Mouse (Mus musculus) regulatory T cell (primary cell): ENCODE measurements at regions not wholly inside any gene's neighbourhood (a gene's known extent, or its start where the extent isn't known, plus 50 kb on each side); places are given as distances from the start of the nearest gene placed in this dataset.

ENCODE experiments used
- in situ Hi-C: fragments of 300-600 bp; cut with MboI, MseI; formaldehyde crosslinking; loops from one replicate; pipeline ENCODE4 v1.15.1; 2025; ENCODE audit warnings: high pct_unique_total_duplicates

GRCm38 (mm10) chr12:71429561-71430200, 120.0 kb downstream of the Dact1 start:
- in situ Hi-C loops, result no loop called here

- in situ Hi-C loops, result no loop called here
Observed at GRCm38 (mm10) chr12:71430331-71430730, 120.6 kb downstream of the Dact1 start.

GRCm38 (mm10) chr12:71431116-71431515, 121.4 kb downstream of the Dact1 start:
- in situ Hi-C loops, result no loop called here

GRCm38 (mm10) chr12:71433549-71434200, 124.0 kb downstream of the Dact1 start:
- in situ Hi-C loops, result no loop called here

- in situ Hi-C loops, result no loop called here
Observed at GRCm38 (mm10) chr12:71438254-71438653, 128.6 kb downstream of the Dact1 start.

GRCm38 (mm10) chr12:71440863-71441262, 131.2 kb downstream of the Dact1 start:
- in situ Hi-C loops, result no loop called here

GRCm38 (mm10) chr12:71441272-71441671, 131.6 kb downstream of the Dact1 start:
- in situ Hi-C loops, result no loop called here

- in situ Hi-C loops, result no loop called here
Observed at GRCm38 (mm10) chr12:71446177-71446891, 136.7 kb downstream of the Dact1 start.

- in situ Hi-C loops, result no loop called here
Observed at GRCm38 (mm10) chr12:71446892-71447268, 137.2 kb downstream of the Dact1 start.

- in situ Hi-C loops, result no loop called here
Observed at GRCm38 (mm10) chr12:71449032-71449431, 139.3 kb downstream of the Dact1 start.

- in situ Hi-C loops, result no loop called here
Observed at GRCm38 (mm10) chr12:71450128-71450527, 140.4 kb downstream of the Dact1 start.

- in situ Hi-C loops, result no loop called here
Observed at GRCm38 (mm10) chr12:71450680-71451463, 141.2 kb downstream of the Dact1 start.

- in situ Hi-C loops, result no loop called here
Observed at GRCm38 (mm10) chr12:71456900-71457299, 147.2 kb downstream of the Dact1 start.

GRCm38 (mm10) chr12:71458559-71459176, 149.0 kb downstream of the Dact1 start:
- in situ Hi-C loops, result no loop called here

GRCm38 (mm10) chr12:71460643-71461042, 151.0 kb downstream of the Dact1 start:
- in situ Hi-C loops, result loop anchor here (10.0 kb wide), 1 partner anchor 596 kb away; no protein-coding TSS in a partner anchor

GRCm38 (mm10) chr12:71467820-71468219, 158.1 kb downstream of the Dact1 start:
- in situ Hi-C loops, result loop anchor here (10.0 kb wide), 1 partner anchor 603 kb away; no protein-coding TSS in a partner anchor

- in situ Hi-C loops, result loop anchor here (10.0 kb wide), 1 partner anchor 604 kb away; no protein-coding TSS in a partner anchor
Observed at GRCm38 (mm10) chr12:71468324-71468723, 158.6 kb downstream of the Dact1 start.

GRCm38 (mm10) chr12:71470983-71471715, 161.5 kb downstream of the Dact1 start:
- in situ Hi-C loops, result no loop called here

GRCm38 (mm10) chr12:71471720-71472119, 162.0 kb downstream of the Dact1 start:
- in situ Hi-C loops, result no loop called here

- in situ Hi-C loops, result no loop called here
Observed at GRCm38 (mm10) chr12:71476238-71476637, 166.6 kb downstream of the Dact1 start.

- in situ Hi-C loops, result no loop called here
Observed at GRCm38 (mm10) chr12:71477691-71478090, 168.0 kb downstream of the Dact1 start.
